ENCODE assay signal across 14 mouse cellular contexts in the genomic region with DNA sequence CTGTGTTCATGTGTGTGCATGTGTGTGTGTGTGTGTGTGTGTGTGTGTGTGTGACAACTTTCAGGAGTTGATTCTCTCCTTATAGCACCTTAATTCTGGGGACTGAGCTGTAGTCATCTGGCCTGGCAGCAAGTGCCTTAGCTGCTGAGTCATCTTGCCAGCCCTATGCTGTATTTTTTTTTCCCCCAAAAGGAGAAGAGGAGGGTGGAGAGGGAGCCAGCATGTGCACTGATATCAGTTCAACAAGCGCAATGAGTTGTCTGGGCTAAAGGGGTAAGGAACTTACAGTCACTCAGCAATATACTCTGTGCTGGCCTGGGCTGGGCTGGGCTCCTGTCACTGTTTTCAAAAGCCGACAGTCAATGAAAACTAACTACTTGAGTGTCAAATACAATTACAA. TPM values are rescaled to one million over a fixed set of nuclear protein-coding genes. Genes with fewer than 3 reads are reported as not detected.
DNase-seq lines count a peak whose midpoint lies in the region; ATAC-seq and TF ChIP-seq lines count a peak whose summit lies in the region.
"Had no signal": no experiment of that assay in that cellular context is flagged by ENCODE, and none has a peak within 500 bp of the region (broad histone marks: within the 10 kb centered on the region; RNA-seq: fewer than 3 reads in every experiment).

No protein-coding gene starts in this region.

- TF ChIP-seq POLR2A in MEL (IDR thresholded peaks at IDR 0.05; ENCODE audit: control insufficient read depth in 1 of 2, insufficient read depth in 1 of 2, low read depth in 1 of 2, low read length in 2 of 2, poor library complexity in 1 of 2): 0 out of 4 replicates have a peak, but pooled peaks of 1 of the 2 experiments have one; percentile 38

- H3K27ac ChIP-seq in kidney, embryonic 15.5 days: no peak overlapping the region
- peak overlapping the region; percentile 56 for H3K27ac ChIP-seq in MEL (ENCODE audit: control insufficient read depth, low read depth, low read length)
- peak overlapping the region; percentile 86 for H3K27ac ChIP-seq in liver, embryonic 16.5 days (ENCODE audit: low read length)
- H3K27ac ChIP-seq in forebrain, embryonic 15.5 days (replicated peaks): no peak overlapping the region
- H3K27ac ChIP-seq: embryonic facial prominence, embryonic 15.5 days had no signal

- H3K4me3 ChIP-seq in kidney, embryonic 15.5 days (replicated peaks): no peak overlapping the region
- H3K4me3 ChIP-seq in MEL (ENCODE audit: control insufficient read depth in 1 of 2, insufficient read depth in 1 of 2, low read depth in 2 of 2, low read length in 2 of 2): no peak overlapping the region
- no peak overlapping the region for H3K4me3 ChIP-seq in liver, embryonic 16.5 days (ENCODE audit: low read depth, low read length)
- no peak overlapping the region for H3K4me3 ChIP-seq in forebrain, embryonic 15.5 days
- H3K4me3 ChIP-seq: embryonic facial prominence, embryonic 15.5 days had no signal

- no peaks in the 10 kb centered on the region for H3K36me3 ChIP-seq in kidney, embryonic 15.5 days
- H3K36me3 ChIP-seq in MEL (ENCODE audit: control insufficient read depth in 1 of 2, insufficient read depth in 2 of 2, low read length in 2 of 2): peaks cover 0 to 10% of the 10 kb centered on the region in 2 experiments; a peak in 2 of 4 replicates
- H3K36me3 ChIP-seq in liver, embryonic 16.5 days (ENCODE audit: control insufficient read depth, insufficient read depth): no peaks in the 10 kb centered on the region
- H3K36me3 ChIP-seq in forebrain, embryonic 15.5 days: no peaks in the 10 kb centered on the region
- H3K36me3 ChIP-seq: embryonic facial prominence, embryonic 15.5 days had no signal

- H3K4me2 ChIP-seq in kidney, embryonic 15.5 days: no peak overlapping the region
- no peak overlapping the region for H3K4me2 ChIP-seq in liver, embryonic 16.5 days (ENCODE audit: low read depth, low read length)
- no peak overlapping the region for H3K4me2 ChIP-seq in forebrain, embryonic 15.5 days (replicated peaks)
- H3K4me2 ChIP-seq: embryonic facial prominence, embryonic 15.5 days had no signal

- 0 out of 2 replicates have a peak, but pooled peaks have one; percentile 54 for ATAC-seq in kidney, embryonic 15.5 days (replicated peaks; ENCODE audit: low FRiP score)
- ATAC-seq in liver, embryonic 16.5 days (ENCODE audit: low read depth): peak; percentile 97
- no peak for ATAC-seq in forebrain, embryonic 15.5 days (replicated peaks)
- ATAC-seq: intestine, postnatal 0 days; lung, postnatal 0 days had no signal

- TF ChIP-seq EP300 in MEL (IDR thresholded peaks at IDR 0.05; ENCODE audit: low read depth in 1 of 2, low read length in 2 of 2): peak; percentile 46 to 62; a peak in 3 of 4 replicates

- H3K27me3 ChIP-seq in kidney, embryonic 15.5 days: no peaks in the 10 kb centered on the region
- no peaks in the 10 kb centered on the region for H3K27me3 ChIP-seq in MEL (ENCODE audit: control insufficient read depth in 1 of 2, insufficient read depth in 2 of 2, low read length in 2 of 2)
- no peaks in the 10 kb centered on the region for H3K27me3 ChIP-seq in liver, embryonic 16.5 days (ENCODE audit: control insufficient read depth, insufficient read depth, low read depth, low read length)
- no peaks in the 10 kb centered on the region for H3K27me3 ChIP-seq in forebrain, embryonic 15.5 days
- H3K27me3 ChIP-seq: embryonic facial prominence, embryonic 15.5 days had no signal

- TF ChIP-seq RAD21 in MEL (IDR thresholded peaks at IDR 0.05; ENCODE audit: low read depth, low read length): no peak

- H3K79me2 ChIP-seq in MEL (ENCODE audit: control insufficient read depth, insufficient read depth, low read length, poor library complexity): no peaks in the 10 kb centered on the region

- no peaks in the 10 kb centered on the region for H3K4me1 ChIP-seq in kidney, embryonic 15.5 days
- peaks cover 7 to 10% of the 10 kb centered on the region in 2 experiments for H3K4me1 ChIP-seq in MEL (ENCODE audit: control insufficient read depth in 1 of 2, insufficient read depth in 2 of 2, low read length in 2 of 2)
- H3K4me1 ChIP-seq in liver, embryonic 16.5 days (ENCODE audit: control insufficient read depth, low read depth, low read length): peaks cover 15% of the 10 kb centered on the region
- H3K4me1 ChIP-seq in forebrain, embryonic 15.5 days: no peaks in the 10 kb centered on the region
- H3K4me1 ChIP-seq: embryonic facial prominence, embryonic 15.5 days had no signal

- TF ChIP-seq CTCF in MEL (IDR thresholded peaks at IDR 0.05 in 2 of 3, conservative IDR thresholded peaks at IDR 0.05 in 1 of 3; ENCODE audit: control insufficient read depth in 1 of 3, insufficient read depth in 1 of 3, low read depth in 2 of 3, low read length in 3 of 3, poor library complexity in 1 of 3, severe bottlenecking in 1 of 3): no peak

- 87% methylated on average over 2 of the region's 2 CpGs for WGBS in kidney, embryonic 15.5 days
- 19% methylated on average over 2 of the region's 2 CpGs for WGBS in liver, embryonic 16.5 days (ENCODE audit: insufficient replicate concordance)
- 84% methylated on average over 2 of the region's 2 CpGs for WGBS in forebrain, embryonic 15.5 days

- no peak for DNase-seq in kidney, postnatal 36 days
- DNase-seq in MEL (ENCODE audit: low read depth, low spot score): peak; percentile 94
- peak; percentile 55 for DNase-seq in c-Kit-positive CD71-positive TER-119-negative erythroid progenitor cells, embryonic 14.5 days (ENCODE audit: low read depth)
- DNase-seq in embryo, embryonic 9.5 days (ENCODE audit: extremely low spot score): no peak
- DNase-seq: cerebellum, postnatal 10 days had no signal

- no peaks in the 10 kb centered on the region for H3K9me3 ChIP-seq in kidney, embryonic 15.5 days (replicated peaks)
- no peaks in the 10 kb centered on the region for H3K9me3 ChIP-seq in MEL (replicated peaks; ENCODE audit: insufficient read depth, low read length)
- no peaks in the 10 kb centered on the region for H3K9me3 ChIP-seq in liver, embryonic 16.5 days (replicated peaks; ENCODE audit: control insufficient read depth, low read length)
- H3K9me3 ChIP-seq in forebrain, embryonic 15.5 days: no peaks in the 10 kb centered on the region
- H3K9me3 ChIP-seq: embryonic facial prominence, embryonic 15.5 days had no signal

- H3K9ac ChIP-seq in kidney, embryonic 15.5 days: no peak overlapping the region
- H3K9ac ChIP-seq in MEL (ENCODE audit: control insufficient read depth, low read depth, low read length, poor library complexity, severe bottlenecking): peak overlapping the region; percentile 55
- H3K9ac ChIP-seq in liver, embryonic 16.5 days (ENCODE audit: low read depth, low read length): 0 out of 2 replicates have a peak overlapping the region, but pooled peaks have one; percentile 1
- H3K9ac ChIP-seq in forebrain, embryonic 15.5 days (replicated peaks): no peak overlapping the region
- H3K9ac ChIP-seq: embryonic facial prominence, embryonic 15.5 days had no signal

TF ChIP-seq in MEL, 35 proteins besides CTCF, POLR2A, EP300 and RAD21 (continues in another document):
- no peak for TF ChIP-seq HCFC1 (IDR thresholded peaks at IDR 0.05; ENCODE audit: low read depth, low read length)
- peak; percentile 97 for TF ChIP-seq ZNF384 (IDR thresholded peaks at IDR 0.05; ENCODE audit: low read depth, low read length)
- TF ChIP-seq SIN3A (IDR thresholded peaks at IDR 0.05; ENCODE audit: low read length): peak; percentile 65; the same call in 1 of the 2 replicates
- peak; percentile 53 for TF ChIP-seq TBP (IDR thresholded peaks at IDR 0.05; ENCODE audit: low read depth, low read length)
- TF ChIP-seq ETS1 (IDR thresholded peaks at IDR 0.05; ENCODE audit: low read depth, low read length): peak; percentile 82
- peak; percentile 89 for TF ChIP-seq MXI1 (IDR thresholded peaks at IDR 0.05; ENCODE audit: low read depth, low read length)
- no peak for TF ChIP-seq MEF2A (IDR thresholded peaks at IDR 0.05; ENCODE audit: extremely low read depth, insufficient replicate concordance, low read depth, low read length, poor library complexity, severe bottlenecking)
- peak; percentile 84 for TF ChIP-seq MAX (IDR thresholded peaks at IDR 0.05; ENCODE audit: low read length)
- no peak for TF ChIP-seq JUND (IDR thresholded peaks at IDR 0.05; ENCODE audit: low read depth, low read length)
- TF ChIP-seq RCOR1 (IDR thresholded peaks at IDR 0.05; ENCODE audit: low read depth, low read length): peak; percentile 55; the same call in 1 of the 2 replicates
- TF ChIP-seq BHLHE40 (IDR thresholded peaks at IDR 0.05; ENCODE audit: borderline replicate concordance, low read depth, low read length): peak; percentile 46; the same call in 1 of the 2 replicates
- peak; percentile 91 for TF ChIP-seq MYC (IDR thresholded peaks at IDR 0.05; ENCODE audit: low read depth, low read length)
- peak; percentile 82 for TF ChIP-seq MAFK (IDR thresholded peaks at IDR 0.05; ENCODE audit: borderline replicate concordance, low read depth, low read length)
- TF ChIP-seq TCF12 (IDR thresholded peaks at IDR 0.05; ENCODE audit: low read depth, low read length): peak; percentile 52; the same call in 1 of the 2 replicates

RNA-seq across cellular contexts. Expression of gene Gspt1, which starts 16.5 kb away (rescaled TPM):
- 85.1 and 86.3 TPM in 2 replicates for polyA plus RNA-seq in kidney, embryonic 15.5 days (2015; fragmentation: Nextera tagmentation; extraction: Ambion mirVana)
- 84.4 and 89.6 TPM in 2 replicates for total RNA-seq in MEL (2012; rRNA removed)
- 100 to 1,000 TPM; 376 to 547 TPM for polyA plus RNA-seq in MEL (2012; ENCODE audit: insufficient read depth in 1 of 2, insufficient read length in 2 of 2, low read depth in 1 of 2, low replicate concordance in 2 of 2, missing spikeins in 1 of 2)
- 29.8 and 30.6 TPM in 2 replicates for polyA plus RNA-seq in liver, embryonic 16.5 days (2015; fragmentation: Nextera tagmentation; extraction: Ambion mirVana)
- 60.7 and 62.8 TPM in 2 replicates for polyA plus RNA-seq in forebrain, embryonic 15.5 days (2015; fragmentation: Nextera tagmentation; extraction: Ambion mirVana)

RNA-seq across cellular contexts. Expression of gene Tnfrsf17, which starts 43.0 kb away (rescaled TPM):
- not detected in 2 replicates for polyA plus RNA-seq in kidney, embryonic 15.5 days (2015; fragmentation: Nextera tagmentation; extraction: Ambion mirVana)
- not detected in 2 replicates for total RNA-seq in MEL (2012; rRNA removed)
- polyA plus RNA-seq in MEL (2012; ENCODE audit: insufficient read depth in 1 of 2, insufficient read length in 2 of 2, low read depth in 1 of 2, low replicate concordance in 2 of 2, missing spikeins in 1 of 2): not detected
- not detected in 2 replicates for polyA plus RNA-seq in liver, embryonic 16.5 days (2015; fragmentation: Nextera tagmentation; extraction: Ambion mirVana)
- polyA plus RNA-seq in forebrain, embryonic 15.5 days (2015; fragmentation: Nextera tagmentation; extraction: Ambion mirVana): not detected in 2 replicates
- total RNA-seq: left cerebral cortex, postnatal 14 days; midbrain, postnatal 0 days had no signal
- polyA plus RNA-seq: embryonic facial prominence, embryonic 15.5 days; heart, embryonic 14.5 days; intestine, postnatal 0 days; lung, postnatal 0 days had no signal

RNA-seq across cellular contexts. Expression of gene Snx29, which starts 52.1 kb away (rescaled TPM):
- 17.1 and 19.8 TPM in 2 replicates for polyA plus RNA-seq in kidney, embryonic 15.5 days (2015; fragmentation: Nextera tagmentation; extraction: Ambion mirVana)
- 0.42 and 0.73 TPM in 2 replicates for total RNA-seq in MEL (2012; rRNA removed)
- polyA plus RNA-seq in MEL (2012; ENCODE audit: insufficient read depth in 1 of 2, insufficient read length in 2 of 2, low read depth in 1 of 2, low replicate concordance in 2 of 2, missing spikeins in 1 of 2): under 1 TPM in 1 of 2 experiments, not detected in 1; 0.72 TPM
- polyA plus RNA-seq in liver, embryonic 16.5 days (2015; fragmentation: Nextera tagmentation; extraction: Ambion mirVana): 4.6 and 5.1 TPM in 2 replicates
- 14.1 and 15.9 TPM in 2 replicates for polyA plus RNA-seq in forebrain, embryonic 15.5 days (2015; fragmentation: Nextera tagmentation; extraction: Ambion mirVana)

Comparison
In these comparisons a context has a peak if more than half of its experiments do, and no peak if none do; other contexts are left out.
1. H3K27ac ChIP-seq: peak in MEL (single experiment) and liver, embryonic 16.5 days (single experiment); none in kidney, embryonic 15.5 days (single experiment) and forebrain, embryonic 15.5 days (single experiment).
2. H3K9ac ChIP-seq: peak in MEL (single experiment) and liver, embryonic 16.5 days (single experiment); none in kidney, embryonic 15.5 days (single experiment) and forebrain, embryonic 15.5 days (single experiment).
3. DNase-seq: peak in MEL (single experiment) and c-Kit-positive CD71-positive TER-119-negative erythroid progenitor cells, embryonic 14.5 days (single experiment); none in kidney, postnatal 36 days (0 of 2) and embryo, embryonic 9.5 days (single experiment).